Mouse (Mus musculus): ENCODE data around the gene Col4a2. TPM values are rescaled to one million over a fixed set of nuclear protein-coding genes. Genes with fewer than 3 reads are reported as not detected.
"Not testable (repeated sequence)": the region's sequence is repeated elsewhere in the genome, so short reads cannot be mapped to it uniquely, and the experiment has no call there.

Gene Col4a2
- total RNA-seq, 1 experiment from 2014 or later, result 3.4 TPM

- ATAC-seq (replicated peaks; ENCODE audit: insufficient number of reproducible peaks, low FRiP score, low TSS enrichment, poor library complexity, severe bottlenecking), result peak; percentile 80
Observed at GRCm38 (mm10) chr8:11463889-11464706, 151.5 kb downstream of the Col4a2 start.

GRCm38 (mm10) chr8:11464707-11464964, 152.0 kb downstream of the Col4a2 start:
- no peak for ATAC-seq (replicated peaks; ENCODE audit: insufficient number of reproducible peaks, low FRiP score, low TSS enrichment, poor library complexity, severe bottlenecking)

GRCm38 (mm10) chr8:11465619-11466018, 153.0 kb downstream of the Col4a2 start:
- ATAC-seq (replicated peaks; ENCODE audit: insufficient number of reproducible peaks, low FRiP score, low TSS enrichment, poor library complexity, severe bottlenecking), result no peak

- not testable (repeated sequence) for ATAC-seq (replicated peaks; ENCODE audit: insufficient number of reproducible peaks, low FRiP score, low TSS enrichment, poor library complexity, severe bottlenecking)
Observed at GRCm38 (mm10) chr8:11466528-11466927, 153.9 kb downstream of the Col4a2 start.

- ATAC-seq (replicated peaks; ENCODE audit: insufficient number of reproducible peaks, low FRiP score, low TSS enrichment, poor library complexity, severe bottlenecking), result no peak
Observed at GRCm38 (mm10) chr8:11469095-11469494, 156.5 kb downstream of the Col4a2 start.

- ATAC-seq (replicated peaks; ENCODE audit: insufficient number of reproducible peaks, low FRiP score, low TSS enrichment, poor library complexity, severe bottlenecking), result no peak
Observed at GRCm38 (mm10) chr8:11470694-11471093, 158.1 kb downstream of the Col4a2 start.

- no peak for ATAC-seq (replicated peaks; ENCODE audit: insufficient number of reproducible peaks, low FRiP score, low TSS enrichment, poor library complexity, severe bottlenecking)
Observed at GRCm38 (mm10) chr8:11471309-11471708, 158.7 kb downstream of the Col4a2 start.

GRCm38 (mm10) chr8:11473072-11473471, 160.5 kb downstream of the Col4a2 start:
- ATAC-seq (replicated peaks; ENCODE audit: insufficient number of reproducible peaks, low FRiP score, low TSS enrichment, poor library complexity, severe bottlenecking), result no peak

- no peak for ATAC-seq (replicated peaks; ENCODE audit: insufficient number of reproducible peaks, low FRiP score, low TSS enrichment, poor library complexity, severe bottlenecking)
Observed at GRCm38 (mm10) chr8:11475397-11475796, 162.8 kb downstream of the Col4a2 start.

GRCm38 (mm10) chr8:11475876-11476275, 163.3 kb downstream of the Col4a2 start:
- ATAC-seq (replicated peaks; ENCODE audit: insufficient number of reproducible peaks, low FRiP score, low TSS enrichment, poor library complexity, severe bottlenecking), result no peak

GRCm38 (mm10) chr8:11476338-11477177, 164.0 kb downstream of the Col4a2 start:
- ATAC-seq (replicated peaks; ENCODE audit: insufficient number of reproducible peaks, low FRiP score, low TSS enrichment, poor library complexity, severe bottlenecking), result peak; percentile 51; the same call in 1 of the 2 replicates

GRCm38 (mm10) chr8:11477178-11477553, 164.6 kb downstream of the Col4a2 start:
- ATAC-seq (replicated peaks; ENCODE audit: insufficient number of reproducible peaks, low FRiP score, low TSS enrichment, poor library complexity, severe bottlenecking), result no peak; the same call in 1 of the 2 replicates

- ATAC-seq (replicated peaks; ENCODE audit: insufficient number of reproducible peaks, low FRiP score, low TSS enrichment, poor library complexity, severe bottlenecking), result peak; percentile 61
Observed at GRCm38 (mm10) chr8:11477811-11478761, 165.5 kb downstream of the Col4a2 start, which contains the start of gene Rab20. Gene Rab20 (minus strand): TSS chr8:11478710.

- ATAC-seq (replicated peaks; ENCODE audit: insufficient number of reproducible peaks, low FRiP score, low TSS enrichment, poor library complexity, severe bottlenecking), result no peak
Observed at GRCm38 (mm10) chr8:11478807-11479527, 166.4 kb downstream of the Col4a2 start.

- ATAC-seq (replicated peaks; ENCODE audit: insufficient number of reproducible peaks, low FRiP score, low TSS enrichment, poor library complexity, severe bottlenecking), result no peak
Observed at GRCm38 (mm10) chr8:11479591-11479990, 167.0 kb downstream of the Col4a2 start.

- ATAC-seq (replicated peaks; ENCODE audit: insufficient number of reproducible peaks, low FRiP score, low TSS enrichment, poor library complexity, severe bottlenecking), result no peak
Observed at GRCm38 (mm10) chr8:11481876-11482275, 169.3 kb downstream of the Col4a2 start.

GRCm38 (mm10) chr8:11482537-11482936, 169.9 kb downstream of the Col4a2 start:
- ATAC-seq (replicated peaks; ENCODE audit: insufficient number of reproducible peaks, low FRiP score, low TSS enrichment, poor library complexity, severe bottlenecking), result no peak

- ATAC-seq (replicated peaks; ENCODE audit: insufficient number of reproducible peaks, low FRiP score, low TSS enrichment, poor library complexity, severe bottlenecking), result 0 out of 2 replicates have a peak, but pooled peaks have one; percentile 64
Observed at GRCm38 (mm10) chr8:11486142-11486541, 173.5 kb downstream of the Col4a2 start.

Data from monocyte, adult 5-6 weeks (primary cell).